9 mouse cellular contexts compared by ENCODE assay signal in genomic region chr8:12927204-12927983, GRCm38 (mm10). TPM values are rescaled to one million over a fixed set of nuclear protein-coding genes. Genes with fewer than 3 reads are reported as not detected.
DNase-seq lines count a peak whose midpoint lies in the region; ATAC-seq and TF ChIP-seq lines count a peak whose summit lies in the region.
"Had no signal": no experiment of that assay in that cellular context is flagged by ENCODE, and none has a peak within 500 bp of the region (broad histone marks: within the 10 kb centered on the region; RNA-seq: fewer than 3 reads in every experiment).

No protein-coding gene starts in this region.

- peak; percentile 51 for ATAC-seq in midbrain, embryonic 13.5 days

- H3K9me3 ChIP-seq in hindbrain, embryonic 10.5 days = peaks cover 3% of the 10 kb centered on the region; the same call in 1 of the 2 replicates
- no peaks in the 10 kb centered on the region for H3K9me3 ChIP-seq in midbrain, embryonic 13.5 days
- H3K9me3 ChIP-seq: embryonic facial prominence, embryonic 15.5 days had no signal

- 73% methylated on average over 7 of the region's 7 CpGs for WGBS in bone marrow, adult 2 months
- WGBS in hindbrain, embryonic 10.5 days = 66% methylated on average over 7 of the region's 7 CpGs
- WGBS in midbrain, embryonic 13.5 days = 55% methylated on average over 7 of the region's 7 CpGs

- H3K9ac ChIP-seq in midbrain, embryonic 13.5 days (replicated peaks) = peak overlapping the region; percentile 32; the same call in 1 of the 2 replicates
- H3K9ac ChIP-seq: embryonic facial prominence, embryonic 15.5 days had no signal

- peak; percentile 47 for DNase-seq in right cerebral cortex, adult 18-20 months
- no peak for DNase-seq in right cerebral cortex, postnatal 25 days
- peak; percentile 78 for DNase-seq in hindbrain, embryonic 10.5 days (ENCODE audit: low spot score)
- DNase-seq in left cerebral cortex, postnatal 36 days (ENCODE audit: low spot score in 2 of 2) = peak; percentile 47 to 61
- DNase-seq in B cell, adult 2 months = no peak

- H3K4me1 ChIP-seq in bone marrow, adult 2 months (ENCODE audit: control insufficient read depth, insufficient read depth, low read length) = no peaks in the 10 kb centered on the region
- no peaks in the 10 kb centered on the region for H3K4me1 ChIP-seq in embryonic fibroblast, embryonic 13.5 days (ENCODE audit: control insufficient read depth, insufficient read depth, low read length)
- peaks cover 63% of the 10 kb centered on the region for H3K4me1 ChIP-seq in hindbrain, embryonic 10.5 days (replicated peaks)
- peaks cover 61% of the 10 kb centered on the region for H3K4me1 ChIP-seq in midbrain, embryonic 13.5 days (replicated peaks)
- H3K4me1 ChIP-seq: embryonic facial prominence, embryonic 15.5 days had no signal

- TF ChIP-seq CTCF in bone marrow, adult 2 months (IDR thresholded peaks at IDR 0.05; ENCODE audit: control insufficient read depth, insufficient read depth, low read length) = peak; percentile 39; the same call in 1 of the 2 replicates
- TF ChIP-seq CTCF in embryonic fibroblast, embryonic 13.5 days (IDR thresholded peaks at IDR 0.05; ENCODE audit: borderline replicate concordance, insufficient read depth, low read length) = peak; percentile 81; the same call in 1 of the 2 replicates

- no peak overlapping the region for H3K4me3 ChIP-seq in bone marrow, adult 2 months (replicated peaks; ENCODE audit: control insufficient read depth, low read depth, low read length)
- no peak overlapping the region for H3K4me3 ChIP-seq in embryonic fibroblast, embryonic 13.5 days (ENCODE audit: insufficient read depth, low read length)
- no peak overlapping the region for H3K4me3 ChIP-seq in hindbrain, embryonic 10.5 days
- H3K4me3 ChIP-seq in midbrain, embryonic 13.5 days (replicated peaks) = no peak overlapping the region
- H3K4me3 ChIP-seq: embryonic facial prominence, embryonic 15.5 days had no signal

- intact Hi-C loops in left cerebral cortex, postnatal 36 days (cut with DNase I) = no loop called here

- H3K4me2 ChIP-seq in midbrain, embryonic 13.5 days (replicated peaks) = 0 out of 2 replicates have a peak overlapping the region, but pooled peaks have one; percentile 11
- H3K4me2 ChIP-seq: embryonic facial prominence, embryonic 15.5 days had no signal

- H3K36me3 ChIP-seq in hindbrain, embryonic 10.5 days = 0 out of 2 replicates have a peak, but pooled peaks cover 5% of the 10 kb centered on the region
- no peaks in the 10 kb centered on the region for H3K36me3 ChIP-seq in midbrain, embryonic 13.5 days
- H3K36me3 ChIP-seq: embryonic facial prominence, embryonic 15.5 days had no signal

- no peak overlapping the region for H3K27ac ChIP-seq in bone marrow, adult 2 months (ENCODE audit: control insufficient read depth, insufficient read depth, low read depth, low read length, poor library complexity)
- H3K27ac ChIP-seq in embryonic fibroblast, embryonic 13.5 days (ENCODE audit: insufficient read depth, low read length) = no peak overlapping the region
- no peak overlapping the region for H3K27ac ChIP-seq in hindbrain, embryonic 10.5 days
- no peak overlapping the region for H3K27ac ChIP-seq in midbrain, embryonic 13.5 days
- H3K27ac ChIP-seq: embryonic facial prominence, embryonic 15.5 days had no signal

- no peaks in the 10 kb centered on the region for H3K27me3 ChIP-seq in hindbrain, embryonic 10.5 days (ENCODE audit: insufficient read depth, poor library complexity, severe bottlenecking)
- H3K27me3 ChIP-seq in midbrain, embryonic 13.5 days = no peaks in the 10 kb centered on the region
- H3K27me3 ChIP-seq: embryonic facial prominence, embryonic 15.5 days had no signal

- TF ChIP-seq POLR2A in bone marrow, adult 2 months (IDR thresholded peaks at IDR 0.05; ENCODE audit: borderline replicate concordance, control insufficient read depth, low read depth, low read length) = no peak
- no peak for TF ChIP-seq POLR2A in embryonic fibroblast, embryonic 13.5 days (IDR thresholded peaks at IDR 0.05; ENCODE audit: low read depth, low read length)

RNA-seq across cellular contexts. Expression of gene Mcf2l, which starts 53.8 kb away (rescaled TPM):
- polyA plus RNA-seq in bone marrow, adult 2 months (2011; ENCODE audit: insufficient read depth, insufficient read length, low replicate concordance, missing spikeins) = 8.8 and 17.3 TPM in 2 replicates
- 3.0 and 6.8 TPM in 2 replicates for polyA plus RNA-seq in embryonic fibroblast, embryonic 13.5 days (2011; ENCODE audit: insufficient read length, low read depth, missing spikeins)
- 31.5 and 46.4 TPM in 2 replicates for polyA plus RNA-seq in hindbrain, embryonic 10.5 days (2016; fragmentation: Nextera tagmentation; extraction: Ambion mirVana)
- total RNA-seq in left cerebral cortex, postnatal 36 days (2021) = 100 to 1,000 TPM; 203 to 267 TPM
- polyA plus RNA-seq in midbrain, embryonic 13.5 days (2015; fragmentation: Nextera tagmentation; extraction: Ambion mirVana) = 130 and 141 TPM in 2 replicates

Comparison
In these comparisons a context has a peak if more than half of its experiments do, and no peak if none do; other contexts are left out.
1. DNase-seq: peak in right cerebral cortex, adult 18-20 months (single experiment), hindbrain, embryonic 10.5 days (single experiment) and left cerebral cortex, postnatal 36 days (2 of 2); none in right cerebral cortex, postnatal 25 days (single experiment) and B cell, adult 2 months (0 of 2).